Mouse (Mus musculus) cerebellum, adult 2 months (tissue): Measurements from ENCODE around the gene Kcnk5. TPM values are rescaled to one million over a fixed set of nuclear protein-coding genes. Genes with fewer than 3 reads are reported as not detected.

Source experiments
- DNase-seq, 2 experiments: peaks; one replicate each; pipeline ENCODE4 v3.0.0; 2021
- H3K27ac ChIP-seq: fragments of 200-500 bp; 2 replicates; pipeline ENCODE4 v1.5.1; 2012; ENCODE audit warnings: low read length, control low read depth, inconsistent platforms; ENCODE audit not compliant: insufficient read depth
- H3K27me3 ChIP-seq: fragments of 200-500 bp; 2 replicates; pipeline ENCODE4 v1.6.1; 2012; ENCODE audit warnings: inconsistent platforms, mild to moderate bottlenecking, low read length, moderate library complexity; ENCODE audit not compliant: control insufficient read depth, insufficient read depth
- H3K4me1 ChIP-seq: fragments of 200-500 bp; 2 replicates; pipeline ENCODE4 v1.6.1; 2011; ENCODE audit warnings: low read length; ENCODE audit not compliant: control insufficient read depth, insufficient read depth
- H3K4me3 ChIP-seq: fragments of 200-500 bp; replicated peaks from 2 replicates; pipeline ENCODE3; 2011; ENCODE audit warnings: mild to moderate bottlenecking, low read depth, low read length, control low read depth; ENCODE audit not compliant: insufficient read depth
- CTCF ChIP-seq: fragments of 200-500 bp; IDR thresholded peaks from 2 replicates; pipeline ENCODE4 v1.5.1; 2011; ENCODE audit warnings: low read depth, mild to moderate bottlenecking, control low read depth, low read length, moderate library complexity, borderline replicate concordance; ENCODE audit not compliant: insufficient read depth
- POLR2A ChIP-seq: fragments of 200-500 bp; IDR thresholded peaks from 2 replicates; pipeline ENCODE4 v1.6.1; 2011; ENCODE audit warnings: low read length, control low read depth, borderline replicate concordance; ENCODE audit not compliant: insufficient read depth
- WGBS: fragments of 180-500 bp; shearing (Covaris S2); methylation state at CpG from one replicate; pipeline ENCODE4 v1.1.7; 2018; 5-methylcytosine and 5-hydroxymethylcytosine counted together
- polyA plus RNA-seq: library from polyadenylated mRNA; depleted of rRNA; stranded (reverse); fragments of >200 nt; gene quantifications from 2 replicates; pipeline ENCODE4 v1.2.3, GENCODE M21; 2012

Gene Kcnk5
- polyA plus RNA-seq, 1 experiment = 0.85 TPM

DNA sequence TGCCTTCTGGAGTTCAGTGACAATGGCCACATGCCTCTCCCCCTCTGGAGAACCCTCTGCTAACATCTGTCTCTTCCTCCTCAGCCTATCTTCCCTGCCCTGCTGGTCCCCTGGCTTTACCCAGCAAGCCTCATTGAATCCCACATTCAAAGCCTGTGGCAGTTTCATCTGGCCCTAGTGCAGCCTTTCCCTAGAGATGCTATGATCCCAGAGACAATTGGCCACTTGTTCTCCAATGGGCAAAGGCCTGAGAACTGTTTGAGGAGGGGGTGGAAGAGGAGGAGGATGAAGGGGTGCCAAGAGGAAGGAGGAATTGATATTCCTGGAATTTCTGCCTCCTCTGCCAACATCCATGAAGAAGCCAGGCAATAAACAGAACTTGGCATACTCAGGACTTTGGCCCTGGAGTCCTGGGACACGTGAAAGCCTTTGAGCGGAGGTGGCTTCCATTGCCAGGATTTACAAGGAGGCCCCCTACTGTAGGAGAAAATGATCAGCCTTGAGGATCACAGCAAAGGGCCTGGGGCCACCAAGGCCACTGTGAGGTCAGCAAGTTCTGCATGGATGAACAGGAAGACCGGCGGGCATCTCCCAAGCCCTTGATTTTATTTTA lies 11.6 kb upstream of the Kcnk5 start:
- no peak overlapping the region for H3K4me3 ChIP-seq
- H3K27ac ChIP-seq = no peak overlapping the region
- 29% methylated on average over 4 of the region's 4 CpGs for WGBS
- H3K4me1 ChIP-seq = no peaks in the 10 kb centered on the region
- TF ChIP-seq POLR2A (no peak), CTCF (no peak)
- no peaks in the 10 kb centered on the region for H3K27me3 ChIP-seq
- peak in 1 of 2 experiments; percentile 3 for DNase-seq

DNA sequence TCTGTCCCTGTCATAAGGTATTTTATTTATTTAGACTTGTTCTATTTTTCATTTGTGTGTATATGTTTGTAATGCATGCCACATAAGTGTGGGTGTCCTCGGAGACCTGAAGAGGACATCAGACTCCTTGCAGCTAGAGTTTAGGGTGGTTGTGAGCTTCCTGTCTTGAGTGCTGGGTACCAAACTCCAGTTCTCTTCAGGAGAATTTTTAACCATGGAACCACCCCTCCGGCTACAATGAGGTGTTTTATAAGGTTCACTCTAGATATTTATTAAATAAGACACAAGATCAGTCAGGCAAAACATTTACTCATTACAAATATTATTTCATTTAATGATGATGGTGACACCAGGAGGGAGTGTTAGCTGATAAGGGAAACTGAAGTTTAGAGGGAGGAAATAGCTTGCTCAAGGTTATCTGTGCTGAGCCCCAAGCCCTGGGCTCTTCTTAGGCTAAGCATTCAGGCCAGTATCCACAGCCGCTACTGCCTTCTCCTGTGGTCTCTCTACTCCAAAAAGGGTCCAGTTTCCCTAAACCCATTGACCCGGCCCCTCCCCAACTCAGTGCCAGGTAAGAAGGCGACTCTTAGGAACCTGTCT lies 9.6 kb upstream of the Kcnk5 start:
- 92% methylated on average over 5 of the region's 5 CpGs for WGBS
- DNase-seq = no peak
- H3K4me3 ChIP-seq = no peak overlapping the region
- H3K27ac ChIP-seq = no peak overlapping the region
- no peaks in the 10 kb centered on the region for H3K4me1 ChIP-seq
- TF ChIP-seq POLR2A (no peak), CTCF (no peak)
- H3K27me3 ChIP-seq = no peaks in the 10 kb centered on the region

DNA sequence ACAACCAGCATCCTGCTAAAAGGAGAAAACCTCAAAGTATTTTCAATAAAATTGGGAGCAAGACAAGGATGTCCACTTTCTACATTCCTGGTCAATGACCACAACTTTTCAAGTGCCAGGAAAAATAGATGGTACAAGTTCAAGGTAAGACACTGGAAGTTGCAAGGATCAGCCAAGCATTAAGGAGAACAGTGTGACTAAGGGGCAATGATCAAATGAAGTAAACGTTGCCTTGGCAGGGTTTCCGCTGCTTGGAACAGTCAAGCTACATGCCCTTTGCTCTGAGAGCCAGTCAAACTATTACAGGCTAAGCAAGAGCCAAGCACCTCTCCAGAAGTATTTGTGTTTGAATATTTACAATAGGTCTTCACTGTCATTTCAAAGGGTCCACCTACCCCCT lies 8.1 kb upstream of the Kcnk5 start:
- WGBS = 50% methylated on average over 2 of the region's 2 CpGs
- H3K27ac ChIP-seq = no peak overlapping the region
- TF ChIP-seq POLR2A (no peak), CTCF (no peak)
- no peak for DNase-seq
- H3K4me3 ChIP-seq = no peak overlapping the region
- no peaks in the 10 kb centered on the region for H3K4me1 ChIP-seq
- H3K27me3 ChIP-seq = no peaks in the 10 kb centered on the region

DNA sequence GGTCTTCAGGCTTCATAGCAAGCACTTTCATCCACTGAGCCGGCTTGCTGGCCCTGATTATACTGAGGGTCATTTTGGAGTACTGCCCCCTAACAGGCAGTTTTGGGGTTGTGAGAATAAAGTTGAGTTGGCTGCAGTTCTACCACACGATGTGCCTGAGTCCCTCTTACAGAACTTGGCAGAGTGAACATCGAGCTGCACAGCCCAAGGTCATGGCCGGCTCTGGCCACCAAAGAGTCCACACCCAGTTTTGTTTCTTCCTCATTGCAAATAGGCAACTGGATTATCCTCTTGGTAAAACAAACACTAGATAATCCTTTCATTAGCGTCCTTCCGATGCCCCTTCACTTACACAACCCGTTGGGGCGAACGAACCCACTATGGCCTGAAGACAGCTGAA lies 3.8 kb upstream of the Kcnk5 start:
- TF ChIP-seq POLR2A = no peak
- TF ChIP-seq CTCF = no peak
- Histone ChIP-seq H3K4me1 (no peaks in the 10 kb centered on the region; the same call in 1 of the 2 replicates), H3K27ac (no peak overlapping the region), H3K27me3 (no peaks in the 10 kb centered on the region; the same call in 1 of the 2 replicates), H3K4me3 (no peak overlapping the region)
- WGBS = 74% methylated on average over 9 of the region's 9 CpGs
- DNase-seq = no peak

DNA sequence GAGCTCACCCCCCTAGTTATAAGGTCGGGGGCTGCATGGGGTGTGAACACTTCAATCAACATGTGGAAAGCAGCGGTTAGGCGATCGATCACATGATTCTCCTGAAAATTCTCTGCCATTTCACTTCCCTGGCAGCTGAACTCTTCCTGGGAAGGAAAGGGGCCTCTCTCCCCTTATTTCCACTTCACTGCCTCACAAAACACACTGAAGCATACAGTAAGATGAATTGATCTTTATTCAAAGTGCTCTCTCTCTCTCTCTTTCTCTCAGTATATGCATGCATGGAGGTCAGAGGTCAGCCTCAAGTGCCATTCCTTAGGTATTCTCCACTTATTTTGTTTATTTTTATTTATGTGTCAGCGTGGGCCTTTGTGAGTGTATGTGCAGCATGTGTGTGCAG lies 2.1 kb upstream of the Kcnk5 start:
- H3K4me3 ChIP-seq = no peak overlapping the region
- no peak overlapping the region for H3K27ac ChIP-seq
- TF ChIP-seq CTCF = no peak
- no peak for TF ChIP-seq POLR2A
- 47% methylated on average over 5 of the region's 5 CpGs for WGBS
- H3K27me3 ChIP-seq = no peaks in the 10 kb centered on the region; the same call in 1 of the 2 replicates
- no peaks in the 10 kb centered on the region; the same call in 1 of the 2 replicates for H3K4me1 ChIP-seq
- DNase-seq = no peak

DNA sequence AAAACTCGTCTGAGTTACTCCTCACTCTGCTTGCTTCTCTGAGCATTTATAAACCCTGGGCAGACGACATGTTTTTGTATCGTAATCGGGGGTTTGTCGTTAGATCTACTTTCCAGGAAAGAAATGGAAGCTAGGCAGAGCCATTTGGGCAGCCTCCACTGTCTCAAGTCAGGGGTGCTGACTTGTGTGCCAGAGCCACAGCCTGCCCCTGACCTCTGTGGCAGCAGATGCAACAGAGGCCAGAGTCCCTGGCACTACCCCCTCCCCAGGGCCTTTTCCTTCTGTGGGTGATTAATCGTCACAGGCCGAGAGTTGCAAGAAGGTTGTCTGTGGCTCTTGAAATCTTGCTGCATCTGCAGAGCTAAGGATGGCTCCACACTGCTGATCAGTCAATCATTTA lies 987 bp upstream of the Kcnk5 start:
- Histone ChIP-seq H3K27ac (no peak overlapping the region), H3K27me3 (no peaks in the 10 kb centered on the region; the same call in 1 of the 2 replicates), H3K4me3 (no peak overlapping the region), H3K4me1 (no peaks in the 10 kb centered on the region; the same call in 1 of the 2 replicates)
- no peak for TF ChIP-seq POLR2A
- no peak for TF ChIP-seq CTCF
- WGBS = 65% methylated on average over 7 of the region's 7 CpGs
- DNase-seq = no peak

DNA sequence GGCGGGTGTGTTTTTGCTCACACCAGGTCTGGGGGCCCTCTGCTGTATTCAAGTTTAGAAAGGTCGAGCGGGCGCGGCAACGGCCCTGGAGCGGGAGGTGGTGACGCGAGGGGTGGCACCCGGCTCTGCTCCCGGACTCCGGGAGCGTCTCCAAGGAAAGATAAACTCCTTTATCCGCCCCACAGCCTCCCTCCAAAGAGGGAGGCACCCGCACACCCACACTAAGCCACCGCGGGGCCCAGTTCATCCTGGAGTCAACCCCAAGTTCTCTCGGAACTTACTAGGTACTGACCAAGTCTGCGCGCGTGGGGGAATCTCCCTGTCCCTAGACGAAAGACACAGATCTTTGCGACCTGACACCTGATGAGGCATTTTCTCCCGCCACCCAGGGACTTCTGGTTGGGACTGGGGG lies 852 bp downstream of the Kcnk5 start:
- WGBS = under 1% methylated on average over 24 of the region's 24 CpGs
- no peak for TF ChIP-seq POLR2A
- Histone ChIP-seq H3K4me1 (no peaks in the 10 kb centered on the region; the same call in 1 of the 2 replicates), H3K4me3 (no peak overlapping the region), H3K27me3 (no peaks in the 10 kb centered on the region; the same call in 1 of the 2 replicates), H3K27ac (no peak overlapping the region)
- DNase-seq = no peak

DNA sequence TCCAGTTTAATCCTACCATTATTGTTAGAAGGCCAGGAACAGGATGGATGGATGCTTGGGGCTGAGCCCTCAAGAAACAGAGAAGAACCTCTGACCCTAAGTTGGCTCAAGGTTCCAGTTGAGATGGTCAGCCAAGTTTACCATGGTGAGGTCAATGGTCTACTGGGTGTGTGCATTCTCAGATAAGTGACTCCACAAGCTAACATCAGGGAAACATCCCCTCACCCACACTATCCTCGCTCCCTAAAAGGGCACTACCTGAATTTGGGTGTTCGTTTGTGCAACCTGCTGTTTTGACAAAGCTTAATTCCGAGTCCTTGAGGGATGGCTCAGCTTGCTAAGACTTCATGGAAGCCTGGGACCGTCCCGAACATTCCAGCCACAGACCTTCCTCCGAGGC lies 1.3 kb downstream of the Kcnk5 start:
- TF ChIP-seq CTCF (no peak), POLR2A (no peak)

More for the DNA sequence above, 1.3 kb downstream of the Kcnk5 start:
- no peak for DNase-seq
- no peak overlapping the region for H3K27ac ChIP-seq
- H3K27me3 ChIP-seq = no peaks in the 10 kb centered on the region; the same call in 1 of the 2 replicates
- WGBS = 7% methylated on average over 6 of the region's 6 CpGs
- no peaks in the 10 kb centered on the region; the same call in 1 of the 2 replicates for H3K4me1 ChIP-seq
- H3K4me3 ChIP-seq = no peak overlapping the region
